Mouse (Mus musculus) kidney, embryonic 16.5 days (tissue): ENCODE data around the gene D3Ertd254e. TPM values are rescaled to one million over a fixed set of nuclear protein-coding genes. Genes with fewer than 3 reads are reported as not detected.
"Not testable (repeated sequence)": the region's sequence is repeated elsewhere in the genome, so short reads cannot be mapped to it uniquely, and the experiment has no call there.

Experiments used
- ATAC-seq: fragments of 200-750 bp; cut with Nextera tagmentation; 2 replicates; pipeline ENCODE4 v1.8.0; 2017; ENCODE audit warnings: moderate TSS enrichment; ENCODE audit not compliant: low FRiP score, low TSS enrichment
- H3K27ac ChIP-seq: fragments of 300-500 bp; sonication (generic); 2 replicates; pipeline ENCODE4 v1.5.1; 2014; ENCODE audit warnings: low read length
- H3K27me3 ChIP-seq: fragments of 300-500 bp; sonication (generic); 2 replicates; pipeline ENCODE4 v1.6.1; 2014; ENCODE audit warnings: low read length, control low read depth, mixed read lengths; ENCODE audit not compliant: insufficient read depth
- H3K36me3 ChIP-seq: fragments of 300-500 bp; sonication (generic); 2 replicates; pipeline ENCODE4 v1.6.1; 2014; ENCODE audit warnings: low read length, control low read depth, mixed read lengths; ENCODE audit not compliant: insufficient read depth
- H3K4me1 ChIP-seq: fragments of 300-500 bp; sonication (generic); 2 replicates; pipeline ENCODE4 v1.6.1; 2014; ENCODE audit warnings: low read length, control low read depth, mixed read lengths; ENCODE audit not compliant: insufficient read depth
- H3K4me2 ChIP-seq: fragments of 300-500 bp; sonication (generic); replicated peaks from 2 replicates; pipeline ENCODE4 v1.6.1; 2014; ENCODE audit warnings: low read depth, low read length
- H3K4me3 ChIP-seq: fragments of 300-500 bp; sonication (generic); 2 replicates; pipeline ENCODE4 v1.5.1; 2014; ENCODE audit warnings: mild to moderate bottlenecking, low read length
- H3K9ac ChIP-seq: fragments of 300-500 bp; sonication (generic); replicated peaks from 2 replicates; pipeline ENCODE4 v1.6.1; 2014; ENCODE audit warnings: low read length
- H3K9me3 ChIP-seq: fragments of 300-500 bp; sonication (generic); 2 replicates; pipeline ENCODE4 v1.6.1; 2016; ENCODE audit warnings: low read length, control low read depth
- WGBS: fragments of 180-500 bp; shearing (Covaris S2); extraction: QIAGEN DNeasy Blood & Tissue Kit; methylation state at CpG from one replicate; pipeline ENCODE4 v1.1.7; 2014; 5-methylcytosine and 5-hydroxymethylcytosine counted together
- polyA plus RNA-seq: library from polyadenylated mRNA; unstranded; fragments of >200 nt; fragmentation: Nextera tagmentation; extraction: Ambion mirVana; gene quantifications from 2 replicates; pipeline ENCODE4 v1.2.1, GENCODE M21; 2015

The D3Ertd254e gene
- 8.2 and 9.6 TPM in 2 replicates for polyA plus RNA-seq

GRCm38 (mm10) chr3:36150934-36151686 lies at the start of gene D3Ertd254e:
TSS of gene D3Ertd254e (plus strand) at chr3:36151017.
- H3K9ac ChIP-seq: peak within 1 kb of the TSS; percentile 94
- H3K27ac ChIP-seq: peak within 1 kb of the TSS; percentile 84
- no peaks in the 10 kb centered on the region for H3K36me3 ChIP-seq
- H3K4me3 ChIP-seq: peak within 1 kb of the TSS; percentile 89
- H3K27me3 ChIP-seq: no peaks in the 10 kb centered on the region
- ATAC-seq: peak; percentile 100
- H3K4me2 ChIP-seq: peak within 1 kb of the TSS; percentile 72
- H3K9me3 ChIP-seq: no peaks in the 10 kb centered on the region
- under 1% methylated on average over 44 of the region's 54 CpGs for WGBS
- H3K4me1 ChIP-seq: peaks cover 22% of the 10 kb centered on the region

- WGBS: 75% methylated on average over 4 of the region's 4 CpGs
- H3K9me3 ChIP-seq: no peaks in the 10 kb centered on the region
Measured at GRCm38 (mm10) chr3:36116076-36116475, 34.7 kb upstream of the D3Ertd254e start.

GRCm38 (mm10) chr3:36119684-36120548 lies 30.9 kb upstream of the D3Ertd254e start:
- no peak for ATAC-seq
- H3K4me1 ChIP-seq: no peaks in the 10 kb centered on the region
- H3K27me3 ChIP-seq: no peaks in the 10 kb centered on the region
- no peaks in the 10 kb centered on the region for H3K36me3 ChIP-seq
- H3K9ac ChIP-seq: no peak overlapping the region
- no peak overlapping the region for H3K27ac ChIP-seq
- H3K4me3 ChIP-seq: no peak overlapping the region
- peaks cover 9% of the 10 kb centered on the region; the same call in 1 of the 2 replicates for H3K9me3 ChIP-seq
- no peak overlapping the region for H3K4me2 ChIP-seq

More at GRCm38 (mm10) chr3:36116076-36116475, 34.7 kb upstream of the D3Ertd254e start:
- no peak for ATAC-seq
- no peak overlapping the region for H3K9ac ChIP-seq
- H3K27me3 ChIP-seq: no peaks in the 10 kb centered on the region
- no peaks in the 10 kb centered on the region for H3K4me1 ChIP-seq
- H3K4me2 ChIP-seq: no peak overlapping the region
- no peak overlapping the region for H3K4me3 ChIP-seq
- no peak overlapping the region for H3K27ac ChIP-seq
- no peaks in the 10 kb centered on the region for H3K36me3 ChIP-seq

GRCm38 (mm10) chr3:36126176-36126575 lies 24.6 kb upstream of the D3Ertd254e start:
- 88% methylated on average over 9 of the region's 9 CpGs for WGBS
- H3K27me3 ChIP-seq, H3K36me3 ChIP-seq, H3K27ac ChIP-seq, ATAC-seq, H3K4me2 ChIP-seq, H3K9me3 ChIP-seq, H3K4me1 ChIP-seq, H3K4me3 ChIP-seq, H3K9ac ChIP-seq: not testable (repeated sequence)

DNA sequence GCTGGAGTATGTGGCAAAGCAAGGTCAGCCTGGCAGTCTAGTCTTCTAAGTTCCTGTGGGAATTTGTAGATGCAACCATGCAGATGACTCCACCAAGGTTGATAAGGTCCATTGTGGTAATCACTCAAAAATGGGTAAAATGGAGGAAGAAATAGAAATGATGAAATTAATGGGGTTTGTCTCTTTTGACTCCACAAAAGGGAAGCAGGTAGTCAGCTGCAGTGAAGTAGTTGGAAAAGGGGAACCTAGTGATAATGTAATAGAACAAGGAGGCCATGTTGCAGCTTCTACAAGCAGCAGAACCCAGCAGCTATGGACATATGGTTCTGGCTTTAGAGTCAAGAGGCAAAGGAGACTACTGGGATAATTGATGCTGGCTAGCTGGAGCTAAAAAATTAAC lies 14.7 kb upstream of the D3Ertd254e start:
- H3K9ac ChIP-seq: no peak overlapping the region
- H3K4me2 ChIP-seq: no peak overlapping the region
- no peak for ATAC-seq
- no peaks in the 10 kb centered on the region for H3K27me3 ChIP-seq
- no peaks in the 10 kb centered on the region for H3K9me3 ChIP-seq
- no peaks in the 10 kb centered on the region for H3K4me1 ChIP-seq
- no peak overlapping the region for H3K27ac ChIP-seq
- no peaks in the 10 kb centered on the region for H3K36me3 ChIP-seq
- H3K4me3 ChIP-seq: no peak overlapping the region

GRCm38 (mm10) chr3:36137560-36137959 lies 13.3 kb upstream of the D3Ertd254e start:
- WGBS: 39% methylated on average over 2 of the region's 2 CpGs
- H3K4me1 ChIP-seq: no peaks in the 10 kb centered on the region
- ATAC-seq: no peak

GRCm38 (mm10) chr3:36138171-36138660 lies 12.6 kb upstream of the D3Ertd254e start:
- H3K36me3 ChIP-seq: no peaks in the 10 kb centered on the region
- H3K27me3 ChIP-seq: no peaks in the 10 kb centered on the region
- whole genome bisulfite sequencing: 82% methylated on average over 1 of the region's 1 CpGs
- H3K4me3 ChIP-seq: no peak overlapping the region
- H3K9ac ChIP-seq: no peak overlapping the region
- no peak overlapping the region for H3K4me2 ChIP-seq
- no peaks in the 10 kb centered on the region for H3K4me1 ChIP-seq
- no peak overlapping the region for H3K27ac ChIP-seq
- ATAC-seq: no peak
- no peaks in the 10 kb centered on the region for H3K9me3 ChIP-seq

More at GRCm38 (mm10) chr3:36137560-36137959, 13.3 kb upstream of the D3Ertd254e start:
- no peak overlapping the region for H3K9ac ChIP-seq
- H3K27ac ChIP-seq: no peak overlapping the region
- H3K9me3 ChIP-seq: no peaks in the 10 kb centered on the region
- H3K4me3 ChIP-seq: no peak overlapping the region
- H3K4me2 ChIP-seq: no peak overlapping the region
- H3K36me3 ChIP-seq: no peaks in the 10 kb centered on the region
- no peaks in the 10 kb centered on the region for H3K27me3 ChIP-seq

GRCm38 (mm10) chr3:36138996-36139395 lies 11.8 kb upstream of the D3Ertd254e start:
- no peak overlapping the region for H3K27ac ChIP-seq
- no peak overlapping the region for H3K4me2 ChIP-seq
- ATAC-seq: no peak
- H3K4me3 ChIP-seq: no peak overlapping the region
- no peaks in the 10 kb centered on the region for H3K36me3 ChIP-seq
- no peaks in the 10 kb centered on the region for H3K27me3 ChIP-seq
- no peaks in the 10 kb centered on the region for H3K9me3 ChIP-seq
- H3K4me1 ChIP-seq: no peaks in the 10 kb centered on the region
- no peak overlapping the region for H3K9ac ChIP-seq

DNA sequence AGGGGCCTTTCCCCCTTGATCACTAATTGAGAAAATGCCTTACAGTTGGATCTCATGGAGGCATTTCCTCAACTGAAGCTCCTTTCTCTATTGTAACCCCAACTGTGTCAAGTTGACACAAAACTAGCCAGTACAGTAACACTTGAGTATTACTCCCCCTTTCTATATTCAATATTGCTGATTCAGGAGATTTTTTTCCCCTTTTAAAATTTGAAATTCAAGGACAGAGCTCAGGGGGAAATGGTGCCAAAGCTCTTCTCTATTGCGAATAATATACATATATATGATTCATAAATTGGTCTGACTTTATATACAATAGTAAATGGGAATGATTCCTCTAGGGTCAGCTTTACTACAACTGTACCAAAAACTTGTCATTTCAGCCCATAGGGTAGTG lies 282 bp upstream of the D3Ertd254e start:
- H3K4me2 ChIP-seq: peak overlapping the region; percentile 72
- no peaks in the 10 kb centered on the region for H3K27me3 ChIP-seq
- no peak overlapping the region for H3K9ac ChIP-seq
- no peak overlapping the region for H3K27ac ChIP-seq
- no peaks in the 10 kb centered on the region for H3K9me3 ChIP-seq
- H3K4me3 ChIP-seq: peak overlapping the region; percentile 89
- WGBS: 14% methylated on average over 1 of the region's 1 CpGs
- ATAC-seq: no peak
- peaks cover 22% of the 10 kb centered on the region for H3K4me1 ChIP-seq
- no peaks in the 10 kb centered on the region for H3K36me3 ChIP-seq
